Mouse (Mus musculus): ENCODE measurements at regions not wholly inside any gene's neighbourhood (a gene's known extent, or its start where the extent isn't known, plus 50 kb on each side); places are given as distances from the start of the nearest gene placed in this dataset.
A peak's percentile ranks its signal among the peaks of the same experiment; 100 is the strongest.

DNA sequence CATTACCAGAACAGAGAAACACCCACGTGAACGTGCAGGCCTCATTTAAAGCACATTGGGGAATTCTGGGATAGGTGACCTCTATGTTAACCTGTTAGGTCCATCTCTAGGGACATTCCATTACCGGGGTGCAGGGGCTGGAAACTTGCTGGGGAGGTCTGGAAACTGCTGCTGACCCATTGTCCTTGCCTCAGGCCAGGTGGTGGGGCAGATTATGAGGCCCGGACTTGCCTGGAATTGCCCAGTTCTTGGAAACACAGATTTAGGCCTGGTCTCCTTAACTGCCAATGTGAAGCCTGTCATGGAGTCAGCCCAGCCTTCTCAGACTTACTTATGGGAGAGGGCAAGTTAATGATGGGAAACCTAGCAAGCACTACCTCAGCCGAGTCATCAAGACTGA lies 175.3 kb upstream of the Klf7 start:
- DNase-seq (ENCODE audit: low read depth, low spot score), result no peak

DNA sequence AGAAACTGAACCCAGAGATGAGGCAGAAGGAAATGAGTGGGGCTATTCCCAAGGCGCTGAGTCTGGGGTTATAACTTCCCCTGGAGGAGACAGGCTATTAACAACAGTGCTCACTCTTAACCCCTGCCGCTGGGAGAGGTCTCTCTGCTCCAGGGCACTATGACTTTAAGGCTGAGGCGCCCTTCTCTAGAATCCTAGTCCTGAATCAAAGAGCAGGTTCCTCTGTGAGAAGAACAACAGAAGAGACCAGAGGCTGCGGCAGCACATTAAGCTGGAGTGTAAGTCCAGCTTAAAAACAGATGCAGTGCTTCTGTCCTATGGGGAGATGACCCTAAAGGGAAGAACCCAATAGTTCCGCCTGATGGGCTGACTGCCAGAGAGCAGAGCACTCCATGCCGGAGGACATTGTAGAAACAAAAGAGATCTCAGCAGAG lies 173.4 kb upstream of the Klf7 start:
- no peak for DNase-seq (ENCODE audit: low read depth, low spot score)

DNA sequence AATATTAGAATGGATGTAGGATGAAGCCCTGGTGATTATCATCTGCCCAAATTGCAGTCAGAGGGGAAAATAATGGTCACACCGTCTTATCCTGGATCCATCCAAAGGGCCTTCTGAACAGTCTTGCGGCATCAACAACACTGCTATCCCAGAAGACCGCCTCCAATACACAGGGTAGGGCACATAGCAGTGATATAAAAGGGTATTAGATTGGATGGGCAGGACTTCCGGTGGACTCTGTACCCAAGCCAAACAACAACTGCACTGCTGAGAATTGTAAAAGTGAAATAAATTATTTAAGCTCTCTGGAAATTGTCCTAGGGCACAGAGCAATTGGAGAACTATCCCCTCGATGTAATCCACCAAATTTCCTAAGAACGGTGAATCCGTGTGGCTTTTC lies 173.0 kb upstream of the Klf7 start:
- DNase-seq (ENCODE audit: low read depth, low spot score), result no peak

DNA sequence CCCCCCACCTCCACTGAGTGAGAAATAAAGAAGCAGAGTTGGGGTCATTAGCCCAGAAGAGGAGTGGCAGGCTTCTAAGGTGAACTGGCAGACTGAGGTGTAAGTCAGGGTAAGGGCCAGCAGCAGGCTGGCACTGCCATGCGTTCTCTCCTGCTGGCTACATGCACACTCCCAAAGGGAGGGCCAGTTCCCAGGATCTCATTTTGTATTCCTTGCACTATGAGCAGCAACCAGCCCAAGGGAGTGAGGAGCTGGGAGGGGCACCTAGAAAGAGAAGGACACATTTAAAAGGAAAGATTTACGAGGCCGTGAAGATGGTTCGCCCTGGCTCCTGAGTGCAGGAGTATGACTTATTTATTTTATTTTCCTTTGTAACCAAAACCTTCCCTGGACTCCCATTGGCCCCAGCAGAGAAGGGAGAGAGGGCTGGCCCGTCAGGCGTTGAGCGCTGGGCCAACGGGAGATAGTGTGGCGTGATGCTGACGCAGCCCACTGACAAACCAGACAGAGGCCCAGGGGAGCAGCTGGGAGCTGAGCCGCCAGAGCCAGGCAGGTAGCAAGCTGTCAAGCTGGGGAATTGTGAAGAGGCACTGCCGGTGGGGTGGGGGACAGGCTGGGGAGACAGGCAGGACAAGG lies 166.8 kb upstream of the Klf7 start:
- no peak for DNase-seq (ENCODE audit: low read depth, low spot score)

DNA sequence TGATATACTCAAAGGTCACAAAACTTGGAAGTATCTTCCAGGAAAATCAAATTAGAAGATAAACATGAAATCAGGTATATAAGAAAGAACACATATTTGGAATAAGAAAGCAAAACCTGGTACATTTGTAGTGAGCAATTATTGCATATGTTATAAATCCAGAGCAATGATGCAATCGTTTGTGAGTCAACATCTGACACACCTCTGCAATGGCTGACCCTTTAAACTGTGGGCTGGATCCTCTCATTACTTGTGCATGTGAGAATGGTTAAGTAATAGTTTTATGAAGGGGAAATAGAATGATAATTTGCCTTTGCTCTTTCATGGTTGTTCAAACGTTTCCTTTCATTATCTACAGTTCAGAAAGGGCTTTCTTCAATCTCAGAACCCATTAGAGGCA lies 165.0 kb upstream of the Klf7 start:
- DNase-seq (ENCODE audit: low read depth, low spot score), result no peak

DNA sequence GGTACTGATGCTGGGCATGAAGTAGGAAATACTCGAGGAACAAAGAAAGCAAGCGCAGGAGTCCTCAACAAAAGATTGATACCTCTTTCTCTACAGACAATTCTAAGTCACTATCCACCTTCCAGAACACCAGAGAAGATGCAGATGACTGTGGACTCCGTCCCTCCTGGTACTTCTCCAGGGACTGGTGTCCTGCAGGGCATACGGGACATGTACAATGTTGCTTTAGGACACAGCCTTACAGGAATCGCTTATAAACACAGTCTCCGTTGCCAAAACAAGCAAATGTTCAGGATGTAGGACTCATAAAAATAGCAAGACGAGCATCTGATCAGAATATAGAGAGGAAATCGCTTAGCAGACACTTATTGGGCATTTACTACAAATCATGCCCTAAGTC lies 162.6 kb upstream of the Klf7 start:
- DNase-seq (ENCODE audit: low read depth, low spot score), result no peak

DNA sequence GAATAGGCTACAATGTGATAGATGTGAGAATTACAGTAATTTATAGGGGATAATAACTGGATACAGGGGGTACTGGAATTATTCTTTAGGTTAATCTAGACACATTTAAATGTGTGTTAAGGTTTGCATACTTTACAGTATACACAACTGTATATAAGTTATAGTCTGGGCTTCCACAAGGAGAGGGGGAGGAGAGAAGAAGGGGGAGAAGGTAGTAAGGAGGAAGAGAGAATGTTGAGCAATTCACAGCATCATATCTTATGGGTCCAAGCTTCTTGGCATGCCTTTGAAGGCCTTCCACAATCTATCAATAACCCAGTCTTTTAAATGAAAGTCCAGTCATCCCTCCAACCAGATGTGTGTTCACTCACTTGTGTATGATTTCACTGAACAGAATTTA lies 153.8 kb upstream of the Klf7 start:
- no peak for DNase-seq (ENCODE audit: low read depth, low spot score)

DNA sequence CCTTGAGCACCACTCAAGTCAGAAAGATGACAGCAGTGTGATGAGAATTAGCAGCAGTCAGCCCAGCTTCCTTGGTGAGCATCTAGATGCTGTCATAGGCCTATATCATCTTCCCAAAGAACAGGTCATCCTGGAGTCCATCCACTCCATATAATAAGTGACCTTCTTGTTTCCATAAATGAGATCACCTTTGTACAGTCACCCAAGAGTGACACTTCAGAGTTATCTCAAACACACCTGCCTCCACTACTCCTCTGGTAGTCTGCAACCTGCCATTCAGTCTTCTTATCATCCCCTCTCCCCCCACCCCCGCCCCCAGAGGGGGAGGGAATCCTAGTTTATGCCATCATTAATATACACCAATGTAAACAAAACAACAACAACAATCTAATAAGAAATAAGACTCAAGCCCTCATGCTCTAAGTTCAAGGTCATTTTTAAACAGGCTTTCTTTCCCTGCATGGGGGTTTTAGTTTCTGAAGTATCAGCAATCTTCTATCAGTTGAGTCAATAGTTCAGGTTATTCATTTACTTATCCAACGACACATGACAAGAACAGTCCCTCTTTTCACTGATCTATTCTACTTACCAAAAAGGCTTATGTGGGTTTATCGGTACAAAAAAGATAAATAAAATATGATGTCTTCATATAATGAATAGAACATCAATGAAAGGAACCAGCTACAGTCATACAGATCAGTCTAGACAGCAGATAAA lies 153.2 kb upstream of the Klf7 start:
- no peak for DNase-seq (ENCODE audit: low read depth, low spot score)

DNA sequence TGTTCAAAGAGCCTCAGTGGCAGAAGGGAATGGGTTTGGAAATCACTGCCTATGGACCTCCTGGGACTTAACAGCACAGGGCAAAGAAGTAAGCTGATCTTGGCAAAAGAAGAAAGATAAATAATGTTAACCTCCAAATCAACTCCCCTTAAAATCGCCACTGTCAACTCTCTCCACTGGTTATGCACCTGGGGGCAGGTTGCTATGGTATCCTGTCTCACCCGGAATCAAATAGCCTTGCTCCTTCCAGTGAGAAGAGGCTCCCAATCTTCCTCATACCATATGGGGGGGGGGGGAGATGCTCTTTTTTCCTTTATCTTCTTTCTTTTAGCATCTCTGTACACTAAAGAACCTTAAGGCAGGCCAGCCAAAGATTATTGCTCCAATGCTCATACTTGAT lies 135.2 kb upstream of the Klf7 start:
- no peak for DNase-seq (ENCODE audit: low read depth, low spot score)

DNA sequence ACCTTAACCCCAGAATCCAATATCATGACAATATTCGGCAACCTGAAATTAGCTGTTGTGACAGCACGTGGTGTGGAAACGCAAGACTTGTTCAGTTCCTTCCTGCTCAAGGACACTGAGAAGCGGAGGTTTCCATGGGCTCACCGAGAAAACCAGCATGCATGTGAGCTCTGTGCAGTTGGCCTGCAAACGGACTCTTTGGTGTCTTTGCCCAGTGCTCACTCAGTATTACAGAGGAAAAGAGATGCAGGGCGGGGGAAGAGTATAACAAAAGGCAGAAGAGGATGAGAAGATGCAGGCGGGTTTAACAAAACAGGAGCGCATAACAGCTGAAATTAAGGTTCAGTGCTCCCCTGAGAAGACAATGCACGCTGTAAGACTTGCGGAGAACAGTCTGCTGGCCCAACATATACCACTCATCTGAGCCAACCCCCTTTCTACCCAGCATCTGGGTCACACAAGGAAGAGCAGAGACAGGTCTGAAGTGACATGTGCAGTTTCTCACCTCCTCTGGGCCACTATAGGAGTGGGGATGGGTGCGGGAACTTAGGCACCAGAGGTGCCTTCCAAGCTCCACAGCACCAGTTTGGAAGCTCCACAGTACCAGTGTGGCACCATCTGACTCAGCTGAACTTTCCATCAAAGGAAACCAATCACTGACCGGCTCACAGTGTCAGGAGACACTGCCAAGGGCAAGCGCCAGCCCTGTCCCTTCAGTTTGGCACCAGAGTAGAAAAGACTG lies 133.6 kb upstream of the Klf7 start:
- peak; percentile 6 for DNase-seq (ENCODE audit: low read depth, low spot score)

DNA sequence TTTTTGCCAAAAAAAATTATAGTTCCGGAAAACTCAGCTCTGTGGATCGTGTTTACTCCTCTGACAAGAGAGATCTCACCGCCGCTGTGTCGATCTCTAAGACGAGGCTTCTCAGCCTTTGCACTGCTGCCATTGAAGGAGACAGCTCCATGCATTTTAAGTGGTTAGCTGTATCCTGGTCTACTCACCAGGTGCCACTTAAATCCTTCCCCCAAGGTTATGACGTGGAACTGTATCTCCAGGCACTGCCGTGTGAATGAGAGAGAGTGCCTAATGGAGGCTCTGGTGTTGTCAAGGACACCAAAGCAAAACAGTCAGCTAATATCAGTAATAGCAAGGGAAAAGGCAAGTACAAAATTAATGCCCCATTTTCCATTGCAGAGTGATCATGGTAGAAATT lies 132.6 kb upstream of the Klf7 start:
- no peak for DNase-seq (ENCODE audit: low read depth, low spot score)

DNA sequence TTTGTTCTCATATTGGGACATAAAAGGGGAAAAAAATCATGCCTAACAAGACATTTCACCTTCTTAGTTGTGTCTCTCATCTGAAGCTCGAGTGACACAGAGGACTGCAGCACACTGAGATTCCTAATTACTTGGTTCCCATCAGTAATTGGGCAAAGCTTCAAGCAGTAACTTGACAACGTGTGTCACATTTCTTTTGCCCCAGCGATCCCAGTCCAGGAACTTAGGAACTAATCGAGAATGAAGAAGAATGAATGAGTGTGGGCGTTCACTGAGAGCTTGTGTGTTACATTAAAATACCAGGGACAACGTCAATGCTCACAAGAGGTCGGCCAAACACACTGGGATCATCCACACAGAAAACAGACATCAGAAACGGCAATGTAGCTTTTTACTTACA lies 131.9 kb upstream of the Klf7 start:
- no peak for DNase-seq (ENCODE audit: low read depth, low spot score)

DNA sequence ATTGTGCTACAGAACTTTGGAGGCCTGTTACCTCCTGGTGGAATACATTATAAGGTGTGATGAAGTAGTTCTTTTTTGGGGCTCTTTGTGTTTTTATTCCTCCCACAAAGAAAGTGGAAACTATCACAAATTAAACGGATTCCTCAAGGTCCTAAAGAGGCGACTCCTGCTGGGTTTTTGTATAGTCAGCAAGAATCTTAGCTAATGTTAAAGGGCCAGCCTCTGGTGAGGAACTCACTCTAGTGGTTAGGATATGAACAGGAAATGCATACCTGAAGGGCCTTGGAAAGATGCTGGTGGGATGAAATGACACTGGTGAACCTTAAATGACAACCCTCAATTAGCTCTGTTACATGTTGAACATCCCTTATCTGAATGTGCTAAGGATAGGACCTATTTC lies 120.3 kb upstream of the Klf7 start:
- DNase-seq (ENCODE audit: low read depth, low spot score), result no peak

DNA sequence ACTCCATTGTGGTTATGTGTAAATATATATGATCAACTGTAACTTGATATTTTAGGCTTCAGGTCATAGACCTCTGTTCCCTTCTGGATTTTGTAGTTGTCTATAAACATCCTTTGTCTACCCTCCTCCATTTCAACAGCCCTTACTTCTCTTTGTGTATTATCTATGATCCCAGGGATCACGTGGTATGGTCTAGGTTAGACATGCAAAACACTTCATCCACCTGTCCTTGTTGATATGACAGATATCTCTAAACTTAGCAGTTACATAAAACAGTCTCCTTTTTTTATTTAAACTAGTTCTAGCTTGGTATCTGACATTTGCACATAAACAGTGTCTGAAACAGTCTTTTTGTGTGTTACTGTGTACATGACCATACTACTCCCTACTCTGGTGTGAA lies 107.6 kb upstream of the Klf7 start:
- no peak for DNase-seq (ENCODE audit: low read depth, low spot score)

DNA sequence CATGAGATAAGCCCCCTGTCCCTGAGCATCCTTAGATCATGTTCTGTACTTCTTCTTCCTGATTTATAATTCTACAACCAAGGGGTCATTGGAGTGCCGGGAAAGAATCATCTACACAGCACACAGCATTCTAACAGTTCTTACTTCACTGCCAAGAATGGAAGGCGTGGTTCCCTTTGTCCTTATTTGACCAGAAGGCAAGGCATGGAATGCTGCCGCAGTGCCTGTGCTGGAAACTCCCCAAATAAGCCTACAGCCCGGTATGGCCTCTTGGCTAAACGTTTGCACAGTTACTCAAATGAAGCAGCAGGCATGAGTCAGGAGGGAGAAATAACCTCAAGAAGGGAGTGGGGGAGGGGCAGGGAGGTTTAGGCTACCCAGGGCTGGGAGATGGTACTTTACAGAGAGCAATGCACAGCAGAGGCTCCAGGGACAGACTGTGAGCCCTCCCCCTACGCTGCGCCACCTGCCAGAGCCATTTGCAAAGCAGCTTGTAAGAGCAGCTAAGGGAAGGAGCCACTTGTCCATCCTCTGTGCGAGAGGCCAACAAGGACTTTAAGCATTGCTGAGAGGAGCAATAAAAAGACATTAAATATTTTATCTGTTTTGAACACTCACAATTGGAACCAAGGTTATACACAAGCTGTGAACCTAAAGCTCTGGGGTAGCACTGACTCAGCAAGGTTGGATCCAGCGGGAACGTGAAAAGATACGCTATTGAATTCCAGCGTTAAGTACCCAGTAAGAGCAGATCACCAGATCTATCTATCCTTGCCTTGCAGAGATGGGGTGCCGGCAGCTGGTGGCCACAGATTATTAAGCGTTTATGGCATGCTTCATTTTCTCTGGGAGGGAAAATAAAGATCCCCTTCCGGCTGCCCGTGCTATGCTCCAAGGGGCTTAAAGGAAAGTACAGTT lies 104.2 kb upstream of the Klf7 start:
- DNase-seq (ENCODE audit: low read depth, low spot score), result peak; percentile 91

DNA sequence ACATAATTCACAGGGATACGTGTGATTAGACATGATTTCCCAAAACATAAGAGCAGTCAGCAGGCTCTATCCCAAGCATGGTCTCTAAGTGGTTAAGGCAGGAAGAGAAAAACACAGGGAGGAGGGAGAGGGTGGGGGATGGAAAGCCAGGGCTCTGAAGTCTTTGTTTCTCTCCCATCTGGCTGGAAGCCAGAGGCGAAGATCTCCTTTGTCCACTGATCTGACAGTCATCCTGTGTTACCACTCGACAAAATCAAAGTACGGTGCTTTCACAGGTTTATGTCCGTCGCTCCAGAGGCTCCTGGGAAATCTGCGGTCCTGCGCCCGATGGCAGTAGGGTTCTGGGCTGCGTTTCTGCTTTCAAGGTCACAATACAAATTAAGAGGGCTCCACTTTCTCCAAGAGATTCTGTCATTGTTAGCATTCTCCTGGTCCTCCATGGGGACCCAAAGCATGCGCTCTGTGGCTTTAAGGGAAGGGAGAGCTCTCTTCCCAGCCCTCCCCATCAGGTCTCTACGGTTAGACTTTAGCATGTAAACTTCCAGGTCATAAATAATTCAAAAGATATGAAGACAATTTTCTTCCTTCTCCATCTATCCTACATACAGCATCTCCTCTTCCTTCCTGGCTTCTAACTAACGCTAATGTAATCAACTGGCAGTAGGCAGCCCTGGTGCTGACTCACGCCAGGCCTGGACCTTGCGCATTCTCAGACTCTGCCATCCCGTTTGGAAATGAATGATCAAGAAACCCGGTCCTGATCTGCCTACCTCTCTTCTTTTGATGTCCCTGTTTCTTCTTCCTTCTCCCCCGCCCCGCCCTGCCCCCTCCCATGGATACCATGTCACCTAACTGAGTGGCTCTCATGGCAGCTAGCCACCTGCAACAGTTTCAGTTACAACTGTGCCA lies 102.0 kb upstream of the Klf7 start:
- no peak for DNase-seq (ENCODE audit: low read depth, low spot score)

DNA sequence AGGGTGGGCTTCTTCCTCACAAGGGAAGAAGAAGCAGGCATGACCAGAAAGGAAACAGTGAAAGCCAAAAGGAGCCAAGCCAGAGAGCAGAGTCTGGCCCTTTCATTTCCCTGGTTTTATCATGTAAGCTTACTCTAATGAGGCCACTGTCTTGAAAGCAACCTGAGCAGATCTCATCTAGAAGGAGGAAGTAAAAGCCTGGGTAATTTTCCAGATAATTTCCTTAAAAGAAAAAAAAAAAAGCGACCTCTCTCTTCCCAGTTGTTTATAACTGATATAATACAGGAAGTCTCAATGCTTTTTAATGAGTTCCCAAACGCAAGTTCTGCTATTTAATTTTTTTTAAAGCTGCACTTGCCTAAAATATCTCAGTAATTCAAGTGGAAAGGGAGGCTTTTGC lies 100.4 kb upstream of the Klf7 start:
- no peak for DNase-seq (ENCODE audit: low read depth, low spot score)

DNA sequence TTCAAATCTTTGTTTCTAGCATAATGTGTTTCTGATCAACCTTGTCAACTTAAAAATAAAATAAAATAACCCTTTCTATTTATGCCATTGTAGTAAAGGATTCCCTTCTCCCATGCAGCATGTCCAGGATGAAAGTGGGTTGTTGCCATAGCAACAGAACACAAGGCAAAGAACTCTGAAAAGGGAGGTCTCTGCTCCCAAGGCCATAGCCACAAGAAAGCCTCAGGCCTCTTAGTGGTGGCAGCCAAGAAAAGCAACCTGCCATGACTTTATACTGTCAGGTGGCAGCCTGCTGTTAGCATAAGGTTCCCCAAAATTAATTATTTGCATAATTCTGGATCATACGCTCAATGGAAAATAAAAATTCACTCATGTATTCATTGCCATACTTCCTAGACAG lies 98.4 kb upstream of the Klf7 start:
- peak; percentile 28 for DNase-seq (ENCODE audit: low read depth, low spot score)

DNA sequence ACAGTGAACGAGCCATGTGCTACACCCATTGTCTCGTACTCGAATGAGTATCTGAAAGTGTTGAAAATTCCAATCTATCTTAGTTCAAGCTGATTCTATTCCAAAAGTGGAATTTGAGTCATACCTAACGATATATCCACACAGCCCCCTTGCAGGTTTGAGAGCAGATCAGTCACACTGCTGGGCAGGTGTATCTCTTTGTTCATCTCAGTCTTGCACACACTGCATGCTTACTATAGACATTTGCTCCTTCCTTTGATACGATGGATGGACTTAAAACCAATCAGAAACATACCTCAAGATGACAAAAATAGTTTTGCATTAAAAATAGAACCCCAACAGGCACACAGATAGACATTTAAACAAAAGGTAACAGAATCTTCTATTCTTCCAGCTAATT lies 98.0 kb upstream of the Klf7 start:
- no peak for DNase-seq (ENCODE audit: low read depth, low spot score)

DNA sequence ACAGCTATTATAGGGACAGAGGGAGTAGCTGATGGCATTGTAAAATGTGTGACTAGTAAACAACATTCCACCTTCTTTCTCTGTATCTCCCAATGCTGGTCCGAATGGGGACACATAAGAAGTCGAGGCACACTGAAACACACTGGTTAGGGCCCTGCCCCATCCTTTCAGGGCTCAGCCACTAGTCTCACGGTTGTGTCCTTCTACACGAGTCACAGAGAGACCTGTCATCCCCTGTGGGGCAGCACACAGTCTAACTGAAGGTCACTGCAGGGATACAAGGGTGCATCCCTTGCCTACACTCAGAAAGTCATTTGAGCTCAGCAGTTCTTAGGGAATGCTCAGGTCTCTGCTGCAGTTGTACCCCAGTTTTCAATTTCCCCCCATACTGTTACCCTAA lies 93.6 kb upstream of the Klf7 start:
- no peak for DNase-seq (ENCODE audit: low read depth, low spot score)

DNA sequence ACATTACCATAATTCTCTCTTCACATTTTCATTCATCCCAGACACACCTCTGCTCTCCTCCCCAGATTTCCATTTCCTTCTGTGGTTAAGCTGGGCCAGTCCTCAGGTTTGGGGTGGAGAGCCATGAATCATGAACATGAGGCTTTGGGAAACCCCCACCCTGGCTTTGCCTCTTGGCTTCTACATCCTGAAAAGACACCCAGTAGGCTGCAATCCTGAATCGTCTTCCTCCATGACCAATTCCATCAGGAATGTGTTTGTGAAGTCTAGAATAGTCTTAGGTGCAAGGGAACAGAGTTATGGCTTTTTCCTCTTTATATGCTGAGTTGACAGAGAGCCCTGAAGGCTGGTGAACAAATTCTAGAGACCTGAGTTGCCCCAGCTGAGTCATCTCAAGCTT lies 87.0 kb upstream of the Klf7 start:
- no peak for DNase-seq (ENCODE audit: low read depth, low spot score)

Measured in ES-CJ7 (cell line).